Mouse (Mus musculus): Measurements from ENCODE around the gene Vat1.
"Not testable (repeated sequence)": the region's sequence is repeated elsewhere in the genome, so short reads cannot be mapped to it uniquely, and the experiment has no call there.

Gene Vat1

DNA sequence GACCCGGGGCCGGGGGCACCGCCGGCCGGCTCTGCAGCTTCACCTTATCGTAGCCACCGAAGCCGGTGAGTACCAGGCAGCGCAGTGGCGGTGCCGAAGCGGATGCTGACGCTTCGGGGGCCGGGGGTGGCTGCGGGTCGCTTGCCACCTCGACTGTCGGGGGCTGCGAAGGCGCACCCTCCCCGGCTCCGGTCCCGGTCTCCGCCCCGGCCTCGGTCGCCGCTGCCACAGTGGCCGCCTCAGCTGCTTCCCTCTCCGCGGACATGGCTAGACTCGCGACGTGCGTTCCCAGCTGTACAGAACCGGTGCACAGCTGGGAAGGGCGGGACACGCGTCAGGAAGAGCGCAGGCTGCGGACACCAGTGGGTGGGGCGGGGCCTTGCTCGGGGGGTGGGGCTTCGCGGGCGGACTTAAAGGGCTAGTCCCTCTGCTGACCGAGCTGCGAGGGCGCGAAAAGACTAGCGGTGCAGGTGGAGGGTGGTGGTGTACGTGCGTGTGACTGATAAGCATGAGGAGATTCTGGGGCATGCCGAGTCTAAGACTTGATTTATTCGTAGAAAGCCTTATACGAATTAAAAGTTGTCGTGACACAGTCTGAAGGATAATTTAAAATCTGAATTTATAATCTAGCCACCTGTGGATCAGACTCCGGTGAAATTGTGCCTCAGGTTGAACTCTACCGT, at the start of gene Vat1:
Gene Vat1 (minus strand): TSS at position 362 of the 683 bp plus-strand sequence.
- no peak for DNase-seq (ENCODE audit: low spot score in 2 of 2)

DNA sequence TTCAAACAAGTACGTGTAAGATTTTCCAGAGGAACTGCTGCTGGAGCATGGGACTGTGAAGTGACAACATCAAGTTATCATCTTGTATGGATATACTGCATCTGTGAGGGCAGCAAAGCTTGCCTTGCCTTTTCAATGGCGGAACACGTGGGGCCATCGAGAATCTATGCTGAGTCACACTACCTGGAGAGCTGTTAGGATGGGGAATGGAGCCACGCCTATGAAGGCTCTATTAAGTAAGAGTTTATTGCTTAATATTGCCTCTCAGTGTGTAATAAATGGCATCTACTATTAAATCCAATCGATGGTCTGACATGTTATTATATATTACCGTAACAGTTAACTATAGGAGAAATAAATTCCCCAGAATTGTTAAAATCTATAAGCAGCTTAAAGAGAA, 41.1 kb upstream of the Vat1 start:
- no peak for DNase-seq (ENCODE audit: low spot score in 2 of 2)

DNA sequence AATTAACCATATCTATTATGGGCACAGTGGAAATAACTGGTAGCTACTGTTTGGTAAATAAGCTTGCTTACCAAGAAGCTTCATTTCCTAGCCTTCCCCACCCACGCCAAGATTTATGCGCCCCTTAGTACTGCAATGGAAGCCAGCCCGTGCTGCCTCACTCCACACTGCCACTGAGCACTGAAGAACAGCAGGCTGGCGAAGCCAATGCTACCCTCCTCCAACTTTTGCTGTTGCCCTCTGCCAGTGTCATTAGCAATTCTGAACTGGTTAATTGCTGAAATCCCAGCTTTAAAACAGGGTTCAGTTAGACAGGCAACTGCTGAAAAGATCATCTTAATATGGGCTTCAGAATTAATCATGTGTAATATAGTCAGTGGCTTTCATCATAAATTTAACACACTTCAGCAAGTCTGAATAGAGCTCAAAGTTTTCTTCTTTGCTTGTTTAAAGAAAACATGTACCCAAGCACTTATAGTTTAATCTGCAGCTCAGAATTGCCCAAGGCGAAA, 40.3 kb upstream of the Vat1 start:
- no peak for DNase-seq (ENCODE audit: low spot score in 2 of 2)

DNA sequence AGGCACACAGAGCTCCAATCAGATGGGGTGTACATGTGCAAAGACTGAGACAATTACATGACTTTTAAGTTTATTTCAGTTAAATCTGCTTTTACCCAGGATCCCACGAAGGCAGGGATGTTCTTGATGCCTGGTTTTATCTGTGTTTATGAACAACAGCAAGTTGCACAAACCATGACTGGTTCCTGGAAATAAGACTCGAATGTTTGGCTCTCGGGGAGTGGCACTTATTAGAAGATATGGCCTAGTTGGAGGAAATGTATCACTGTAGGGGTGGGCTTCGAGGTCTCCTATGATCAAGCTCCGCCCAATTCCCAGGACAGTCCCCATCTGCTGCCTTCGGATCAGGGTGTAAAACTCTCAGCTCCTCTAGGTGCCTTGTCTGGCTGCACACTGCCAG, 20.1 kb upstream of the Vat1 start:
- DNase-seq (ENCODE audit: low spot score in 2 of 2) = no peak

DNA sequence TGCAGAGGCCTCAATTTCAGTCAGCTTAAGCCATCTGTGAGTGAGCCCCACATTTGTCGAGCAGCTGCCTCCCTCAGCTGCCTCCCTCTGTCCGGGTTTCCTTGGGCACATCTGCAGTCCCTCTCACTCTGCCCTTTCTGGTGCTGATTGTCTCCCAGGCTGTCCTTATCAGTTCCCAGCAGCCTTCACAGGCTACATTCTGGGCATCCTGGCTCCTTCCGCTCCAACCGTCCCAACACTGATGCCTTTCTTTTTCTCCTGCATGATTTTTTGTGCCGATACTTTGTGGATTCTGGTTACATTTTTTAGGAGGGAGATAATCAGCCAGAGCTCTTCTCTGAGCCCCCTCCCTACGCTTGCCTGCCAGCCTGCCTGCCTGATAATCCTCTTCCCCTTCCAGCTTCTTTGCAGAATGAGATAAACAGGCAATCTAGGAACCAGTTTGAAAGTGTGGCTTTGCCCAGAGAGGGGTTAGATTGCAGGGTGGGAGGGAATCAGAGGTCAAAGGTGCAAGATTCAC, 19.5 kb upstream of the Vat1 start:
- DNase-seq (ENCODE audit: low spot score in 2 of 2) = no peak

DNA sequence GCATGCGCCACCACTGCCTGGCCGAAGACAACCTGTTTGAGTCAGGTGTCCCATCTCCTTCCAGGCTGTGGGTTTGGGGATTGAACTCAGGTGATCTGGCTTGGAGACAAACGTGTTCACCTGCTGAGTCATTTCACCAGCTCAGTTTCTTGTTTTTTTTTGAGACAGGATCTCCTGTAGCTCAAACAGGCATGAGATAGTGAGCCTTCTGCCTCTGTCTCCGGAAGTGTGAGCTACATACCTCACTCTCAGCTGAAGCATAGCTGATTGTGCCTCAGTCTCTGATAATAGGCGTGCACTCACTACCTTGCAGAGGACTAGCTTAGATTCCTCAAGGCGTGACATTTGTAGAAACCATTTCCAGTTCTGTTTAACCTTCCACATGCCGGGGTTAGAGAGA, 18.8 kb upstream of the Vat1 start:
- no peak for DNase-seq (ENCODE audit: low spot score in 2 of 2)

DNA sequence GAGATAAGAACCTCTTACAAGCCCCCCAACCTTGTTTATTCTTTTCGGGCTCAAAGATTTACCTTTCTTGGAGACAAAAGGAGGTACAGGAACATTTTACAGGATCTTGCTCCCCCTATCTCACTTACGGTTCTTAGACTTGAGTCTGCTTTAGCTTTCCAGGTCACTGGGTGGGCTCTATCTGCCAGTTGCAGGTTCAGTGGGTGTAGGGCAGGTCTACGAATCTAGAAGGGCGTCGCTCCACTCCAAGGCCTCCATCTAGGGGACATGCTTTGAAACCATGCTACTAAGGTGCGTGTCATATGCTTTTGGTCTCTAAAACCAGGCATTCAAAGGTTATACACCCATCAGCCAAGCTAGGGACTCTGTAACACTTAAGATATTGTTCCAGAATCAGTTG, 18.2 kb upstream of the Vat1 start:
- DNase-seq (ENCODE audit: low spot score in 2 of 2) = no peak

DNA sequence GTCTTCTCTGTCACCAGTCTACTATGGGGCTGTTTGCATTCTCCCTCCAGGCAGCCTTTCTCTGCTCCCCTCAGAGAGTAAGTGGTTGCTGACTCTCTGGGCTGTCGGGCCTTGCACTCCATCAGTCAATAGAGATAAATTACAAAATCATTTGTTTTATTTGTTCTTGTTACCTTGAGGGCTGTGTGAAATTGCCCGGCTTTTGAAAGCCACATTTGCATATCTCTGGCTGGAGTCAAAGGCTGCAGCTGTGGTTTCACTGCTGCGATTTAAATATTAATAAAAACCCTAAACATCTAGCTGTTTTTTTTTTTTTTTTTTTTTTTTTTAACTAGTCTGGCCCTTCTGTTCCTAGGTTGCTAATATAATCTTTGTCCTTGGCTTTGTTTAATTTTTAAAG, 17.8 kb upstream of the Vat1 start:
- DNase-seq (ENCODE audit: low spot score in 2 of 2) = no peak

DNA sequence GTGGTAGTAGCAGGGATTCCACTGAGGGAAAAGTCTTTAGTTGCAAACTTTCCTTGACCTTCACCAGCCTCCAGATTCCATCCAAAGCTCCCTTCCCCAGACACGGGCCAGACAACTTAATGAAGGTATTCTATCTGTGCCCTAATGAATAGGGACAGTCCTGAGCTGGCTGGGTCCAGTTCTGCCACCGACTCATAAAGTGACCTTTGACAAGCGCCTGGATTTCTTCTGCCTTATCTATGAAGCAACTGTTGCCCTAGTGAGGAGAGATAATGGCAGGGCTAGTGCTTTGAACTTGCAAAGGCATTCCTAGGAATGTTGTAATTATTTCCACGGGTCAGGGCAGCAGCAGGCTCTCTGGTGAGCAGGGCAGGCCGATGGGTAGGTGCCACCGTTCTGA, 14.9 kb upstream of the Vat1 start:
- no peak for DNase-seq (ENCODE audit: low spot score in 2 of 2)

DNA sequence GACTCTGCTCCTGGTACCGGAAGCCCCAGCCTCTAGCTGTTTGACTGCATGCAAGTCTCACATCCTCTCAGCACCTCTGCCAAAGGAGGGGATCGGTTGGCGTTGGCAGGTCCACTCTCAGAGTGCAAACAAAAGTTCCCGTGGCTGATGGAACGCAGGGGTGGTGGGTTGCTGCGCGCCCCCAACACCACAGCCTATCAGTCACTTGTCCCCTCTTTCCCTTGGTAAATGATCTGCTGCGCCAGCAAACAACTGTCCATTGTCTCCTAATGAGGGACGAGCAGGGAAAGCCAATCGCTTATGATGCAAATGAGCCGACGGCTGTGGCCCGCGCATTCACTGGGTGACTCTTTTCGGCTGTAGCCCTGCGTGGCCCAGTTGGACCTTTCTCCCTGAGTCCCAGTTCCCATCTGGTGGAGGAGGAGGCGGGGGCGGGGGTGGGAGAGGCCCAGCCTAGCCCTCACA, 13.2 kb upstream of the Vat1 start:
- peak in 1 of 2 experiments; percentile 42 for DNase-seq (ENCODE audit: low spot score in 2 of 2)

DNA sequence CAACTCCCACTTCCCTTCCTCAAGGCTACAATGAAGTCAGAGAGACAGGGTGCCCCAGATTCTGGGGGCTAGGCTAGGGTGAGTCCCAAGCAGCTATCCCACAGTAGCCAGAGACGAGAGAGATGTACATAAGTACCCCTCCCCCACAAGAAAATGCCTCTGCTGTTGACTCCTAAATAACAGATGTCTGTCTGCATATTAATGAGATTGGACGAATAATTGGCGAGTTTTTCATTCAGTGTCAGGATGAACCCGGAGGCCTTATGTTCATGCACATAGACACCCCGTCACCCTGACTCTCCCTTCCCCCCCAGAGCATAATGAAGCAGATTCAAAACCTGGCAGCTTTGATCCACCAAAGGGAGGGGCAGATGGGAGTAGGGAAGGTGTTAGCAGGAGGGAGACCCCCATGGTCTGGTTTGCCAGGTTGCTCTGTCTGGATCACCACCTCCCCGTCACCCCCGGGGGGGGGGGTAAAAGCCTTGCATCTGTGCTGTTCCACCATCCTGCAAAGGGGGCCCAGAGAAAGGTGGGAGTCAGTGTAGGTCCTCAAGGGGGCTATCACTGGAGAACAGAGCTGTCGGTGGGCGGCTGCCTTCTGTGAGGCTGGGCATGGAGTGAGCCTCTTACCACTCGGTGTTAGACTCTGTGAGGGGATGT, 11.7 kb upstream of the Vat1 start:
- DNase-seq (ENCODE audit: low spot score in 2 of 2) = peak in 1 of 2 experiments; percentile 54

DNA sequence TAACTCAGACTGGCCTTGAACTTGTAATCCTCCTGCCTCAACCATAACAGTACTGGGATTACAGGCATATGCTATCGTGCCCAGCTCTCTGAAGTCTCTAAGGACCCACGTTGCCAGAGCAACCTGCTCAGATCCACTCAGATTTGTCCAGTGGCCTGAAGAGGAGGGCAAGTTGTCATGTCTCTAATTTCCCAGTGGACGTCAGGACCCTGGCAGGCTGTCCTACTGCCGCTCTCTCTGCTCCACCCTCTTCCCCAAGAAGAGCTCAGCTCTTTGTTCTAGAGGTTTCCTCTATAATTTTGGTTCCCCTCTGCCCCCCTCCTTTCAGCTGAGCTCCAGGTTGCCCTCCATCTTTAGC, 11.1 kb upstream of the Vat1 start:
- peak in 1 of 2 experiments; percentile 68 for DNase-seq (ENCODE audit: low spot score in 2 of 2)

DNA sequence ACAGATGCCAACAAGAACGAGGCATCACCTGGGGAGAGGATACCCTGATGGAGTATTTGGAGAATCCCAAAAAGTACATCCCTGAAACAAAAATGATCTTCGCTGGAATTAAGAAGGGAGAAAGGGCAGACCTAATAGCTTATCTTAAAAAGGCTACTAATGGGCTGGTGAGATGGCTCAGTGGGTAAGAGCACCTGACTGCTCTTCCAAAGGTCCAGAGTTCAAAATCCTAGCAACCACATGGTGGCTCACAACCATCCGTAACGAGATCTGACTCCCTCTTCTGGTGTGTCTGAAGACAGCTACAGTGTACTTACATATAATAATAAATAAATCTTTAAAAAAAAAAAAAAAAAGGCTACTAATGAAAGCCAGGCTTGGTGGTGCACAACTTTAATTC, 10.3 kb upstream of the Vat1 start:
- DNase-seq (ENCODE audit: low spot score in 2 of 2) = not testable (repeated sequence)

DNA sequence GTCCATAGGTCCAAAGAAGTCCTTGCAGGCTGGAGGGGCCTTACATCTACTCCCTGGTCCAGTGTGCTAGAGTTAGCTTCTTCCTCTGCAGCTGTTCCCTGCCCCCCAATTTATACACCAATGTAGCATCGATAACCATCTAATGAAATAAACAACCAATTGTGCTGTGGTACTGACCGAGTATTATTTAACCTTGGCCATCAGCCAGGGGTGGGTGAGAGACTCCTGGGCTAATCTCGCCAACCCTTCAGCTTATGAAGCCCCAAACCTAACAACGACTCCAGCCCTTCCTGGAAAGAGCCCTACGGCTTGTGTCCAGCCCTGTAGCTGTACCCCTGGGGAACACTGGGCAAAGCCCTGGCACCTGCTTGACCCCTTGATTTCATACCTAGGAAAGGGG, 8.3 kb upstream of the Vat1 start:
- no peak for DNase-seq (ENCODE audit: low spot score in 2 of 2)

DNA sequence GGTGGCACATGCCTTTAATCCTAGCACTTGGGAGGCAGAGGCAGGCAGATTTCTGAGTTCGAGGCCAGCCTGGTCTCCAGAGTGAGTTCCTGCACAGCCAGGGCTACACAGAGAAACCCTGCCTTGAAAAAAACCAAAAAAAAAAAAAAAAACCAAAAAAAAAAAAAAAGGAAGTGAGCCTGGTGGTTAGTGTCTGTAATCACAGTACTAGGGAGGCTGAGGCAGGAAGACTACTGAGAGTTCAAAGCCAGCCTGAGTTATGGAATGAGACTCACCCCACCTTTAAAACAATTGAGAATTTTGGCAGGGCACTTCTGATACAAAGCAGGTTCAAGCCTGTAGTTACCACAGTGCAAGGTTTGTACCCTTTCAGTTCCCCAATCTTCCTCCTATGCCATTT, 7.7 kb upstream of the Vat1 start:
- not testable (repeated sequence) for DNase-seq (ENCODE audit: low spot score in 2 of 2)

DNA sequence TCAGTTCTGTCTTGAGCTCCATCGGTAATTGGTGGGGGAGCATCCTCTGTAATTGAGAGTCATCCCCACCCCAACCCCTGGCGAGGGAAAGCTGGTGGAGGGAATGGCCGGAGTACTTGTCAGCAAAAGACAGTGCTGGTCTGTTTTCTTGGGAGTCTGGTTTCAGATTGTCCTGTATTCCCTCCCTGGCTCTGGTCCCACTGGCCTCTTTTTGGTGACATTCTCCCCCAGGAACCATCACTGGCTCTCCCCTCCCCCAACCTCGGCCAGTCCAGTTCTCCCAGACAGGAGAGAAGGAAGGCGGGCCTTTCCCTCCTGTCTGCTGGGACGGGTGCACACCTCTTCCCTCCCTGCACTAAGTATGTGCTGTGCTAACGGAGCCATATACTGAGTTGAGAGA, 6.3 kb upstream of the Vat1 start:
- DNase-seq (ENCODE audit: low spot score in 2 of 2) = peak in 1 of 2 experiments; percentile 43

DNA sequence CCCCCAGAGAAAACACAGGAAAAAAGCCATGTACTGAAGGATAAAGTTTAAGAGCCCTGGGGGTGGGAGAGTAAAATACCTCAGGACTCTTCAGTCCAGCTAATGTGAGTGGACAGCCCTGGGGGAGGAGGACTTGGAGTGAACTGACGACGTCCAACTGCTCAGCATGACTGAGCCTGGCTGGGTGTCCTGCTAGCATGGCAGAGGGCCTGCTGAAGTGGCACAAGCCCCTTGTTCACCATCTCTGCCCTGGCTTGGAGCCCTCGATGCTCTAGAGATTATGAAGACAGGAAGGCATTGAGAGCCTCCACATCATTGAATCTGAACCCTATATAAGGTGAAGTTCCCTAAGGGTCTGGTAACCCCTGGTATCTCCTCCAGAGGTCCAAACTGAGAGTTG, 5.9 kb upstream of the Vat1 start:
- DNase-seq (ENCODE audit: low spot score in 2 of 2) = no peak

DNA sequence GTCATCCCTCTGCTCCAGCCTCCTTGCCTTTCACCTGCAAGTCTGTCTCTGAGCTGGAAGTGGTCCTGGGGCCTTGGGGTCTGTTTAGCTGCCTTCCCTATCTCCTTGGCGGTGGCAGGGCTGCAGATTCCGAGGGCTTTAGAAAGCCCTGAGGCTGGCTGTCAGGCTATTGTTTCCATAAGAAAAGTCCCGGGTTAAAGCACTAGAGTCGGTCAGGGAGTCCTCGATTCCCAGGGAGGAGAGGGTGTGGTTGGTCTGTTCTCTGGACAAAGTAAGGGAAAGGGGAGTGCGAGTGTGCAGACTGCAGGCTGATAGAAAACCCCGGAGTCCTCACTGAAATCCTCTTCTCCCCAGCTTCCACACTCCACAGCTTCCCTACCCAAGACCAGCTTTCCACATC, 4.2 kb upstream of the Vat1 start:
- DNase-seq (ENCODE audit: low spot score in 2 of 2) = no peak

DNA sequence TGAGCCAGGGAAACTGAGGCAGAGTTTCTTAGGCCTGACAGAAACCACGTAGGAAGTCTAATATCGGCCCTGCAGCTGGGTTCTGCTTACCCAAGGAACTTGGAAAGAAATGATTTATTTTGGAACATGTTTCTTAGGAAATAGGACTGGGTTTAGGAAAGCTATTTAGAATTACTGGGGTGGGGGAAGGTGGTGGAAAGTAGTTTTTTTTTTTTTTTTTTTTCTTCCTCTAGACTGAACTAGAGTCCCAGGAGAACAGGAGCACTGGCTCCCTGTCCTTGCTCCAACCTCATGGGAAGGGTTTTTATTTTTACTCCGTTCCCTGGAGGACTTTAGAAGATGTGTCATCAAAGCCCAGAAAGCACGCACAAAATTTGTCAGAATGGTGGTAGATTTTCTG, 3.1 kb upstream of the Vat1 start:
- no peak for DNase-seq (ENCODE audit: low spot score in 2 of 2)

DNA sequence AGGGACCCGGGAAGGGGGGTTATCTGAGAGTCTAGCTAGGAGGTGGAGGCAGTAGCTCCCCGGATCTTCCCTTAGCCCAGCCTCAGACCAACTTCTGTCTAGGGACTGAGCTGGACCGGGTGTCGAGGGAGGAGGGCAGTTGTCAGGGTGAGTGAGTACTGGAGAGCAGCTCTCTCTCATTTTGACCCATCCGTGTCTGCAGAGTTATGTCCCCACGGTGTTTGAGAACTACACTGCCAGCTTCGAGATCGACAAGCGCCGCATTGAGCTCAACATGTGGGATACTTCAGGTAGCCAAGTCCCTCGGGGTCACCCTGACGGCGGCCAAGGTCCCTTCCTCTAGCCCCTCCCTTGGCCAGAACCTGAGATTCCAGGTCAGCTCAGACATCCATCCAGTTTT, 2.7 kb upstream of the Vat1 start:
- no peak for DNase-seq (ENCODE audit: low spot score in 2 of 2)

DNA sequence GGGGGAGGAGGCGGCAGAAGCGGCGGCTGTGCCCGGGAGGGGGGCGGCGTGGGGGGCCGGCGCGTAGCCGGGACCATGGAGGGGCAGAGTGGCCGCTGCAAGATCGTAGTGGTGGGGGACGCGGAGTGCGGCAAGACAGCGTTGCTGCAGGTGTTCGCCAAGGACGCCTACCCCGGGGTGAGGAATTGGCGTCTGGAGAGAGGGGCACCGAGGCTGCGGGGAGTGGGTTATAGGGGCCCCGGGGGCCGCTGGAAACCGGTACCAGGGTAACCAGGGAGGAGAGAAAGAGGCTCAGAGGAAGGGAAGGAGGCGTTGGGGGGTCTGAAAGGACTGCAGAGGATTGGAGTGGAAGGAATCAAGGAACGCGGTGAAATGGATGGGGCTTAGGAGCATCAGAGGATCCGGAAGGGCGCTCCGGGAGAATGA, 2.2 kb upstream of the Vat1 start:
- no peak for DNase-seq (ENCODE audit: low spot score in 2 of 2)

DNA sequence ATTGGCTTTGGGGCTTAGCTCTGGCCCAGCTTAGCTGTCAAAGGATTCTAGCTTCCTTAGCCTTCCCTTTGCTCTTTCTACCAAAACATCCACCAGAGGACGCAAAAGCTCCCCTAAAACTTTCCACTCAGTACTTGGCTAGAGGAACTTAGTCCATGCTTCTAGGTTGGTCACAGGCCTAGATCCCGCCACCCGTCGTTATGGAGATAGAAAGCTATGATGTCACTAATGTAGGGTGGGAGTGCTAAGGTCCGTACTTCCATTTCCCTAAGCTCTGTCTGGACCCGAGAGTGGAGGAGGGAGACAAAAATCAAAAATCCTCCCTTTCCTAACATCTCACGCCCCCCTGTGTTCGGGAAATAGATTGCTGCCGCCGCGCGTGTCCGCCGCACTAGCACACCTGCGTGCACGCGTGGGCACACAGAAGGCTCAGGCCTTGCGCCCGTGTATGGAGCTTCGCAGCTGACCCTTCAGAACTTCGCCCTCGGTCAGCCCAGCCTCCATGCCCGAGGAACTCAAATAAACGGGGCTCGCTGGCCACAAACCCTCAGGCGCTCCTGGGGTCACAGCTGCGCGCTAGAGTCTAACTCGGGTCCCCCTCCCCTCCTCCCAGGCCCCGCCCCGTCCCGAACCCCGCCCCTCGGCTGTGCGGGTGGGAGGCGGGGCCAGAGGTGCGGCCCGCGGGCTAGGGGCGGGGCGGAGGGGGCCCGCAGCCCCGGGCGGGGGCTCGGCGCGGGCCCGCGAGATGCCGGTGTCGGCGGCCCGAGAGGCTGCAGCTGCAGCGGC, 1.6 kb upstream of the Vat1 start:
- peak in 1 of 2 experiments; percentile 77 for DNase-seq (ENCODE audit: low spot score in 2 of 2)

All from cerebellum, postnatal 4 days (tissue).